Mouse (Mus musculus): ENCODE measurements around the gene Dnajc24.

The Dnajc24 gene

GRCm38 (mm10) chr2:106002835-106003739 lies at the start of gene Dnajc24:
Gene Dnajc24 (minus strand): TSS chr2:106003549.
- DNase-seq: peak; percentile 92 to 93

- no peak for DNase-seq
Observed at GRCm38 (mm10) chr2:106046686-106047085, 43.3 kb upstream of the Dnajc24 start.

GRCm38 (mm10) chr2:106042495-106042894 lies 39.1 kb upstream of the Dnajc24 start:
- DNase-seq: peak; percentile 8 to 9

GRCm38 (mm10) chr2:106041961-106042360 lies 38.6 kb upstream of the Dnajc24 start:
- peak in 1 of 2 experiments; percentile 8 for DNase-seq

- peak; percentile 17 to 45 for DNase-seq
Observed at GRCm38 (mm10) chr2:106038286-106038685, 34.9 kb upstream of the Dnajc24 start.

GRCm38 (mm10) chr2:106024895-106025294 lies 21.5 kb upstream of the Dnajc24 start:
- DNase-seq: no peak

GRCm38 (mm10) chr2:106008415-106008814 lies 5.1 kb upstream of the Dnajc24 start:
- DNase-seq: no peak

GRCm38 (mm10) chr2:105987999-105988398 lies 15.3 kb downstream of the Dnajc24 start:
- no peak for DNase-seq

- no peak for DNase-seq
Observed at GRCm38 (mm10) chr2:105987131-105987530, 16.2 kb downstream of the Dnajc24 start.

GRCm38 (mm10) chr2:105985206-105985605 lies 18.1 kb downstream of the Dnajc24 start:
- DNase-seq: no peak

GRCm38 (mm10) chr2:105978065-105978464 lies 25.3 kb downstream of the Dnajc24 start:
- DNase-seq: no peak

- no peak for DNase-seq
Observed at GRCm38 (mm10) chr2:105973941-105974340, 29.4 kb downstream of the Dnajc24 start.

GRCm38 (mm10) chr2:105963447-105963846 lies 39.9 kb downstream of the Dnajc24 start:
- no peak for DNase-seq

GRCm38 (mm10) chr2:105953862-105954261 lies 49.5 kb downstream of the Dnajc24 start:
- DNase-seq: no peak

GRCm38 (mm10) chr2:105951350-105951940 lies 51.9 kb downstream of the Dnajc24 start:
- no peak for DNase-seq

- DNase-seq: no peak
Observed at GRCm38 (mm10) chr2:105950131-105950530, 53.2 kb downstream of the Dnajc24 start.

GRCm38 (mm10) chr2:105917623-105918346 lies 85.6 kb downstream of the Dnajc24 start:
- DNase-seq: peak in 1 of 2 experiments; percentile 16

All from cerebellum, postnatal 10 days (tissue).